Mouse (Mus musculus): Measurements from ENCODE around the gene Thada. TPM values are rescaled to one million over a fixed set of nuclear protein-coding genes. Genes with fewer than 3 reads are reported as not detected.
A peak's percentile ranks its signal among the peaks of the same experiment; 100 is the strongest.
"Not testable (repeated sequence)": the region's sequence is repeated elsewhere in the genome, so short reads cannot be mapped to it uniquely, and the experiment has no call there.

Thada gene
- polyA plus RNA-seq, 1 experiment from 2014 or later = 10.3 TPM

DNA sequence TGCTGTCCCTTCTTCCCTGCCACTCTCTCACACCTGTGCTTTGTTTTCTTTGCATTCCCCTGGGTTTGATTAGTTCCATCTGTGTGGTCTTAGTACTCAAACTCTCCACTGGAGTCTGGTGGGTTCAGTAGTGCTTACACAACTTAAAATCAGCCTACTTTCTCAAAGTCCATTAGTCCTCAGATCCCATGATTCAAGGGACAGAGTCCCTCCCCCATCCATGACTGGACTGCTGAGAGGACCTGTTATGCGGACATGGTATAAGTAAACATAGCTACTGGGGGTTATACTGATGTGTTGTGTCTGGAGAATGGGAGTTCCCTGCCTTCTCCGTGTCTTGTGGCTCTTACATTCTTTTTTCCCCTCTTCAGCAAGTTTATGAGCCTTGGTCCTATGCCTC, 237.8 kb downstream of the Thada start:
- 79% methylated on average over 2 of the region's 2 CpGs for WGBS

GRCm38 (mm10) chr17:84226681-84227080, 239.3 kb downstream of the Thada start:
- H3K27ac ChIP-seq = no peak overlapping the region
- no peak overlapping the region for H3K9ac ChIP-seq
- H3K4me2 ChIP-seq = no peak overlapping the region
- peaks cover 74% of the 10 kb centered on the region for H3K36me3 ChIP-seq
- 74% methylated on average over 6 of the region's 6 CpGs for WGBS
- no peaks in the 10 kb centered on the region for H3K9me3 ChIP-seq
- no peak for ATAC-seq (ENCODE audit: insufficient number of reproducible peaks, insufficient read depth, low FRiP score, low TSS enrichment, low read depth)
- no peaks in the 10 kb centered on the region for H3K4me1 ChIP-seq
- no peak overlapping the region for H3K4me3 ChIP-seq
- H3K27me3 ChIP-seq = no peaks in the 10 kb centered on the region

More for the DNA sequence above, 237.8 kb downstream of the Thada start:
- Histone ChIP-seq H3K9me3 (no peaks in the 10 kb centered on the region), H3K27me3 (no peaks in the 10 kb centered on the region), H3K4me3 (no peak overlapping the region), H3K4me2 (no peak overlapping the region), H3K4me1 (no peaks in the 10 kb centered on the region), H3K9ac (no peak overlapping the region), H3K27ac (no peak overlapping the region), H3K36me3 (peaks cover 64% of the 10 kb centered on the region)
- ATAC-seq (ENCODE audit: insufficient number of reproducible peaks, insufficient read depth, low FRiP score, low TSS enrichment, low read depth) = no peak

- Histone ChIP-seq H3K4me1 (no peaks in the 10 kb centered on the region), H3K27ac (no peak overlapping the region), H3K9ac (no peak overlapping the region), H3K36me3 (peaks cover 79% of the 10 kb centered on the region), H3K4me2 (no peak overlapping the region), H3K4me3 (no peak overlapping the region), H3K9me3 (no peaks in the 10 kb centered on the region), H3K27me3 (no peaks in the 10 kb centered on the region)
- WGBS = 62% methylated on average over 5 of the region's 5 CpGs
- ATAC-seq (ENCODE audit: insufficient number of reproducible peaks, insufficient read depth, low FRiP score, low TSS enrichment, low read depth) = no peak
Observed at GRCm38 (mm10) chr17:84226231-84226630, 239.8 kb downstream of the Thada start.

- Histone ChIP-seq H3K27ac (no peak overlapping the region), H3K9ac (no peak overlapping the region), H3K4me1 (no peaks in the 10 kb centered on the region), H3K4me3 (no peak overlapping the region), H3K27me3 (no peaks in the 10 kb centered on the region), H3K4me2 (no peak overlapping the region), H3K36me3 (peaks cover 81% of the 10 kb centered on the region), H3K9me3 (no peaks in the 10 kb centered on the region)
- 74% methylated on average over 15 of the region's 15 CpGs for WGBS
- no peak for ATAC-seq (ENCODE audit: insufficient number of reproducible peaks, insufficient read depth, low FRiP score, low TSS enrichment, low read depth)
Observed at GRCm38 (mm10) chr17:84224217-84224887, 241.7 kb downstream of the Thada start.

DNA sequence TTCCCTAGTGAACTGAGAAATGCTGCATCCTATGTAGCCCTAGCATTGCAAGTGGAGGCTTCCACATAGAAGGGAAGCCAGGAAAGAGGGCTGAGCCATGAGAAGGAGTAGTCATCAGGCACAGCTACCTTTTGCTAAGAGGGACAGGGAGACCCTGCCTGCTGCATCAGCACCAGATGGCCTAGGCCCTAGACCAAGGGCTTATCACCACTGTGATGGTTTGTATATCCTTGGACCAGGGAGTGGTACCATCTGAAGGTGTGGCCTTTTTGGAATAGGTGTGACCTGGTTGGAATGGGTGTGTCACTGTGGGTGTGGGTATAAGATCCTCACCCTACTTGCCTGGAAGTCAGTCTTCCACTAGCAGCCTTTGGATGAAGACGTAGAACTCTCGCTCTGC, 247.2 kb downstream of the Thada start:
- not testable (repeated sequence) for ATAC-seq (ENCODE audit: insufficient number of reproducible peaks, insufficient read depth, low FRiP score, low TSS enrichment, low read depth); H3K9me3 ChIP-seq; H3K4me3 ChIP-seq; H3K27ac ChIP-seq; H3K27me3 ChIP-seq; H3K4me2 ChIP-seq; H3K4me1 ChIP-seq; H3K9ac ChIP-seq
- H3K36me3 ChIP-seq = peaks cover 63% of the 10 kb centered on the region
- 96% methylated on average over 2 of the region's 2 CpGs for WGBS

- no peak for ATAC-seq (ENCODE audit: insufficient number of reproducible peaks, insufficient read depth, low FRiP score, low TSS enrichment, low read depth)
- no peak overlapping the region for H3K4me3 ChIP-seq
- no peaks in the 10 kb centered on the region for H3K9me3 ChIP-seq
- H3K9ac ChIP-seq = no peak overlapping the region
- H3K4me2 ChIP-seq = no peak overlapping the region
- no peak overlapping the region for H3K27ac ChIP-seq
- H3K4me1 ChIP-seq = no peaks in the 10 kb centered on the region
- H3K36me3 ChIP-seq = peaks cover 53% of the 10 kb centered on the region
- no peaks in the 10 kb centered on the region for H3K27me3 ChIP-seq
- WGBS = 79% methylated on average over 3 of the region's 3 CpGs
Observed at GRCm38 (mm10) chr17:84217696-84218095, 248.3 kb downstream of the Thada start.

- H3K9me3 ChIP-seq = no peaks in the 10 kb centered on the region
- H3K27ac ChIP-seq = no peak overlapping the region
- peaks cover 38% of the 10 kb centered on the region for H3K36me3 ChIP-seq
- no peak overlapping the region for H3K4me3 ChIP-seq
- H3K4me2 ChIP-seq = no peak overlapping the region
- H3K9ac ChIP-seq = no peak overlapping the region
- no peaks in the 10 kb centered on the region for H3K27me3 ChIP-seq
- no peak for ATAC-seq (ENCODE audit: insufficient number of reproducible peaks, insufficient read depth, low FRiP score, low TSS enrichment, low read depth)
- no peaks in the 10 kb centered on the region for H3K4me1 ChIP-seq
- WGBS = 91% methylated on average over 6 of the region's 6 CpGs
Observed at GRCm38 (mm10) chr17:84215264-84215960, 250.6 kb downstream of the Thada start.

DNA sequence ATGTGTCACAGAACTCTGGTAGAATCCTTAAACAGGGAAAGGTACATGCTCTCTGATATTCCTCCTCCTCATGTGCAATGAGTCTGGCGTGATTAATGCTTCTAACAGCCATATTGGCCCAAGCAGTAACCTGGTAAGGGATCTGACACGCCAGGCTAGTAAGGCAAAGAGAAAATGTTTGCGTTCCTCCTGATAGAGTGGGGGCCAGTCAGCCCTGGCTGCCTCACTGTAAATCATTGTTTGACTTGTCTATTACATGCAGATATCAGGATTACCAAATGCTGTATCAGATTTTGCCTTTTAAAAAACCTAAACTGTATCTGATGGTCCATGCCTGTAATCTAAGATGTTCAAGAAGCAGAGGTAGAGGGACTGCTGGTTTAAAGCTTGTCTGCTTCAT, 252.5 kb downstream of the Thada start:
- no peak overlapping the region for H3K27ac ChIP-seq
- H3K27me3 ChIP-seq = no peaks in the 10 kb centered on the region
- H3K4me3 ChIP-seq = no peak overlapping the region
- H3K36me3 ChIP-seq = peaks cover 25% of the 10 kb centered on the region
- H3K4me1 ChIP-seq = no peaks in the 10 kb centered on the region
- WGBS = 81% methylated on average over 3 of the region's 3 CpGs
- no peak overlapping the region for H3K9ac ChIP-seq
- H3K4me2 ChIP-seq = no peak overlapping the region
- H3K9me3 ChIP-seq = no peaks in the 10 kb centered on the region
- ATAC-seq (ENCODE audit: insufficient number of reproducible peaks, insufficient read depth, low FRiP score, low TSS enrichment, low read depth) = no peak

- Histone ChIP-seq H3K4me3 (no peak overlapping the region), H3K36me3 (peaks cover 18% of the 10 kb centered on the region), H3K4me1 (peaks cover 29% of the 10 kb centered on the region), H3K27me3 (no peaks in the 10 kb centered on the region), H3K4me2 (no peak overlapping the region), H3K27ac (no peak overlapping the region), H3K9me3 (no peaks in the 10 kb centered on the region), H3K9ac (no peak overlapping the region)
- no peak for ATAC-seq (ENCODE audit: insufficient number of reproducible peaks, insufficient read depth, low FRiP score, low TSS enrichment, low read depth)
- 91% methylated on average over 3 of the region's 3 CpGs for WGBS
Observed at GRCm38 (mm10) chr17:84207611-84208010, 258.4 kb downstream of the Thada start.

DNA sequence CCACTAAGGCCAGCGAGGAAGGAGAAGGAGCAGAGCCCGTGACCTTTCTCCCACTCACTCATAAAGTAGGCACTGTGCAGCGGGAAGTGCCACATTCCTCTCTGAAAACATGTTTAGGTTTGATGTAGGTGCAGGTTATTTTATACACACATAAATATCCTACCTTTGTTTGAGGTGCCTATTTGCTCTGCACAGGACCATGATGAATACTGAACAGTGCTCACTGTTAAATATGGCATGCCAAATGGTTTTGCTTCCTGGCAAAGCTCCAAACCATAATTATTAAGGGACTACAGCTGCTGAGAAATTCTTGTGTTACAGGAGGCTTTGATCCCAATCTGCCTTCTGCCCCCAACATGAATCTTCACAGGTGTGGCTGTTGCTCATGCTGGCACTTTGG, 259.8 kb downstream of the Thada start:
- ATAC-seq (ENCODE audit: insufficient number of reproducible peaks, insufficient read depth, low FRiP score, low TSS enrichment, low read depth) = no peak
- 82% methylated on average over 3 of the region's 3 CpGs for WGBS
- Histone ChIP-seq H3K4me1 (peaks cover 29% of the 10 kb centered on the region), H3K4me3 (no peak overlapping the region), H3K9me3 (no peaks in the 10 kb centered on the region), H3K9ac (no peak overlapping the region), H3K36me3 (peaks cover 18% of the 10 kb centered on the region), H3K4me2 (no peak overlapping the region), H3K27me3 (no peaks in the 10 kb centered on the region), H3K27ac (peak overlapping the region; percentile 68)

DNA sequence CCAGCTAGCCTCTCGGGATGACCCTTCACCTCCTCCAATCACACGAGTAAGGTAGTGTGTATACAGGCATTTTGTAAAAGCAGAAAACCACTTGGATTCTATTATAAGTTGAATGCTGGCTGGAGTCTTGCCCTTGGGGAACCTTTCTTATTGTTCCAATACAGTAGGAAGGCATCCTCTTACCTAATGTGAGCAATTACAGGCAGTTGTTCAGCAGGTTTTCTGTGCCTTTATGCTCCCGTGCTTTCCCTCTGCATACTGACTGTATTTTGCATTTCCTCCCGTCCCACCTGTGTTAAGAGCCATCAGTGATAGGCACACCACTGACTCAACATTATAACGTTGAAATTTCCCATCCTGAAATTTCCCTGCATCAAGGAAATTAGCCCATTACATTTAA, 261.0 kb downstream of the Thada start:
- H3K4me2 ChIP-seq = no peak overlapping the region
- H3K27me3 ChIP-seq = no peaks in the 10 kb centered on the region
- peaks cover 11% of the 10 kb centered on the region for H3K36me3 ChIP-seq
- H3K9ac ChIP-seq = no peak overlapping the region
- peaks cover 29% of the 10 kb centered on the region for H3K4me1 ChIP-seq
- no peaks in the 10 kb centered on the region for H3K9me3 ChIP-seq
- H3K4me3 ChIP-seq = no peak overlapping the region
- H3K27ac ChIP-seq = 0 out of 2 replicates have a peak overlapping the region, but pooled peaks have one; percentile 7
- WGBS = 62% methylated on average over 5 of the region's 5 CpGs
- no peak for ATAC-seq (ENCODE audit: insufficient number of reproducible peaks, insufficient read depth, low FRiP score, low TSS enrichment, low read depth)

- H3K27me3 ChIP-seq = no peaks in the 10 kb centered on the region
- WGBS = 63% methylated on average over 7 of the region's 7 CpGs
- ATAC-seq (ENCODE audit: insufficient number of reproducible peaks, insufficient read depth, low FRiP score, low TSS enrichment, low read depth) = no peak
- H3K27ac ChIP-seq = peak overlapping the region; percentile 48
- H3K9ac ChIP-seq = no peak overlapping the region
- peaks cover 29% of the 10 kb centered on the region for H3K4me1 ChIP-seq
- H3K4me3 ChIP-seq = no peak overlapping the region
- no peak overlapping the region for H3K4me2 ChIP-seq
- peaks cover 14% of the 10 kb centered on the region for H3K36me3 ChIP-seq
- no peaks in the 10 kb centered on the region for H3K9me3 ChIP-seq
Observed at GRCm38 (mm10) chr17:84203340-84203739, 262.7 kb downstream of the Thada start.
